Mouse (Mus musculus) forebrain, embryonic 11.5 days (tissue): ENCODE results near the gene Pgap2. TPM values are rescaled to one million over a fixed set of nuclear protein-coding genes. Genes with fewer than 3 reads are reported as not detected.

Source experiments
- ATAC-seq: fragments of 200-750 bp; cut with Nextera tagmentation; replicated peaks from 2 replicates; pipeline ENCODE4 v1.8.0; 2017; ENCODE audit warnings: moderate TSS enrichment; ENCODE audit not compliant: low FRiP score
- DNase-seq: peaks from one replicate; pipeline ENCODE4 v3.0.0-alpha.2; 2017; ENCODE audit warnings: low spot score
- H3K27ac ChIP-seq: fragments of 300-500 bp; sonication (generic); 2 replicates; pipeline ENCODE4 v1.5.1; 2014; ENCODE audit warnings: low read depth, low read length
- H3K27me3 ChIP-seq: fragments of 300-500 bp; sonication (generic); 2 replicates; pipeline ENCODE4 v1.6.1; 2014; ENCODE audit warnings: mild to moderate bottlenecking, low read length, mixed read lengths; ENCODE audit not compliant: control insufficient read depth, insufficient read depth
- H3K36me3 ChIP-seq: fragments of 300-500 bp; sonication (generic); 2 replicates; pipeline ENCODE4 v1.6.1; 2014; ENCODE audit warnings: mild to moderate bottlenecking, low read length, moderate library complexity, mixed read lengths; ENCODE audit not compliant: control insufficient read depth, insufficient read depth
- H3K4me1 ChIP-seq: fragments of 300-500 bp; sonication (generic); replicated peaks from 2 replicates; pipeline ENCODE4 v1.6.1; 2014; ENCODE audit warnings: low read length, mixed read lengths; ENCODE audit not compliant: control insufficient read depth, insufficient read depth
- H3K4me2 ChIP-seq: fragments of 300-500 bp; sonication (generic); 2 replicates; pipeline ENCODE4 v1.6.1; 2014; ENCODE audit warnings: low read depth, mild to moderate bottlenecking, low read length, moderate library complexity, mixed read lengths; ENCODE audit not compliant: severe bottlenecking
- H3K4me3 ChIP-seq: fragments of 300-500 bp; sonication (generic); 2 replicates; pipeline ENCODE4 v1.5.1; 2014; ENCODE audit warnings: low read depth, low read length
- H3K9ac ChIP-seq: fragments of 300-500 bp; sonication (generic); 2 replicates; pipeline ENCODE4 v1.6.1; 2014; ENCODE audit warnings: low read length
- H3K9me3 ChIP-seq: fragments of 300-500 bp; sonication (generic); 2 replicates; pipeline ENCODE4 v1.6.1; 2016; ENCODE audit warnings: low read length, mixed read lengths; ENCODE audit not compliant: control insufficient read depth
- whole genome bisulfite sequencing: fragments of 180-500 bp; shearing (Covaris S2); extraction: QIAGEN DNeasy Blood & Tissue Kit; methylation state at CpG from one replicate; pipeline ENCODE4 v1.1.7; 2014; 5-methylcytosine and 5-hydroxymethylcytosine counted together
- polyA plus RNA-seq: library from polyadenylated mRNA; unstranded; fragments of >200 nt; fragmentation: Nextera tagmentation; extraction: Ambion mirVana; gene quantifications from 2 replicates; pipeline ENCODE4 v1.2.1, GENCODE M21; 2014

Pgap2 gene
- 54.5 and 58.8 TPM in 2 replicates for polyA plus RNA-seq

DNA sequence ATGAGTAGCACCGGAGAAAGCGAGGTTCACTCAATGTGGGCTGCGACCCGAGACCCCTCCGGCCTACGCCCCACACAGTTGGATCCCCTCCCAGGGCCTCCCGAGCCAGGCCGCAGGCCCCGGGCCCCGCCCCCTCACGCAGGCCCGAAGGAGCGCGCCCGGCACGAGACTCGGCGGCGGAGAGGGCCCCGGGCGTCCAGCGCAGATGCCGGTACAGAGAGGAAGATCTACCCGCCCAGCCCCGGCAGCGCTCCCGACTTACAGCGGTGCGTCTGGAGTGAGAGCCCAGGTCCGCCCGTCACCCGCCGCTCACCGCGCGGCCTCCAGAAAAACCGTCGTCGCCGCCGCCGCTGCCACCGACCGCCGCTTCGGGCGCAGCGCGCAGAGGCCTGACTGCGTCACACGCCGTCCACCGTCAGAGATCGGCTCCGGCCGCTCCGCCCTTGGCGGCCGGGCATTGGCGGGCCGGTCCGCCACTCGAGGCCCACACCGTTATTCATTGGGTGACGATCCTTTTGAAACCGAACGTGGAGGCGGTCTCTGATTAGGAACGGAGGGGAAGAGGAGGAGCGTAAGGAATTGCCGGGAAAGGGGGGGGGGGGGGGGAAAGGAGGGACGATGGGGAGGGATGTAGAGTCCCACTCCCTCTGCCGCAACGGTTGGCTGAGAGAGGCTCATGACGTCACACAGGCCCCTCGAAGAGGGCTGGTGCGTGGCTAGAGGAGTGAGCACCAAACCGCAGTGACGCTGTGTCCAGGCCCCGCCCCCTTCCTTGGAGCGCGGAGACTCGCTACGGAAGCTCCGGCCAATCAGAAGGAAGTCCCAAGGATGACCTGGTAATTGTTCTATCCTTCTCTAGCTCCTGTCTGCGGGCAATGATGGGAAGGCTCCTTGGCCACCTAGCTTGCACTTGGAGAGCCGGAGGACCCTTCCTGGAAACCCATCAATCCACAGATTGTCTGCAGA, at the start of gene Pgap2, which contains the start of gene Nup98:
TSS of gene Pgap2 (plus strand) at position 453 of the 966 bp plus-strand sequence.
TSS of gene Nup98 (minus strand) at position 421 of the 966 bp plus-strand sequence.
- Histone ChIP-seq H3K4me2 (peak within 1 kb of the TSS; percentile 80), H3K36me3 (no peaks in the 10 kb centered on the region), H3K27me3 (no peaks in the 10 kb centered on the region), H3K9me3 (no peaks in the 10 kb centered on the region), H3K27ac (peak within 1 kb of the TSS; percentile 76), H3K4me1 (peaks cover 4% of the 10 kb centered on the region; the same call in 1 of the 2 replicates), H3K9ac (peak within 1 kb of the TSS; percentile 82), H3K4me3 (peak within 1 kb of the TSS; percentile 88)
- DNase-seq (peak; percentile 99), ATAC-seq (peak; percentile 98)
- under 1% methylated on average over 87 of the region's 87 CpGs for WGBS

DNA sequence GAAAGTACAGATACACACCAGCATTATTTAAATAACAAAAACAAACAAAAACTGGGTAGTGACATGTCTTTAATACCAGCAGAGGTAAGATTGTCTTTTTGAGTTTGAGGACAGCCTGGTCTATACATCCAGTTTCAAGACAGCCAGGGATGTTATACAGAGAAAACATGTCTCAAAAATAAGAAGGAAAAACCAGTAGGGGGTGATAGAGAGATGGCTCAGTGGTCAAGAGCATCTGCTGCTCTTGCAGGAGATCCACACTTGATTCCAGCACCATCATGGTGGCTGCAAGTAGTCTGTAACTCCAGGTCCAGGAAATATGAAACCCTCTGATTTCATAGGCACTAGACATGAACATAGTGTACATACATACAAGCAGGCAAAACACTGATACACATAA, 39.7 kb upstream of the Pgap2 start:
- H3K9me3 ChIP-seq, result no peaks in the 10 kb centered on the region
- H3K36me3 ChIP-seq, result no peaks in the 10 kb centered on the region; the same call in 1 of the 2 replicates
- H3K27ac ChIP-seq, result no peak overlapping the region
- no peak for ATAC-seq
- no peak overlapping the region for H3K4me3 ChIP-seq
- no peak overlapping the region for H3K4me2 ChIP-seq
- no peaks in the 10 kb centered on the region for H3K27me3 ChIP-seq
- no peak overlapping the region for H3K9ac ChIP-seq
- H3K4me1 ChIP-seq, result no peaks in the 10 kb centered on the region
- no peak for DNase-seq

GRCm38 (mm10) chr7:102183849-102184248, 26.2 kb upstream of the Pgap2 start:
- Histone ChIP-seq H3K4me3 (no peak overlapping the region), H3K4me1 (no peaks in the 10 kb centered on the region), H3K27ac (no peak overlapping the region), H3K9me3 (no peaks in the 10 kb centered on the region), H3K9ac (no peak overlapping the region), H3K36me3 (peaks cover 10% of the 10 kb centered on the region), H3K4me2 (no peak overlapping the region), H3K27me3 (no peaks in the 10 kb centered on the region)
- ATAC-seq (no peak), DNase-seq (no peak)
- WGBS, result 92% methylated on average over 3 of the region's 3 CpGs

GRCm38 (mm10) chr7:102192356-102192755, 17.7 kb upstream of the Pgap2 start:
- WGBS, result 88% methylated on average over 1 of the region's 1 CpGs
- DNase-seq, result no peak
- H3K9ac ChIP-seq, result no peak overlapping the region

DNA sequence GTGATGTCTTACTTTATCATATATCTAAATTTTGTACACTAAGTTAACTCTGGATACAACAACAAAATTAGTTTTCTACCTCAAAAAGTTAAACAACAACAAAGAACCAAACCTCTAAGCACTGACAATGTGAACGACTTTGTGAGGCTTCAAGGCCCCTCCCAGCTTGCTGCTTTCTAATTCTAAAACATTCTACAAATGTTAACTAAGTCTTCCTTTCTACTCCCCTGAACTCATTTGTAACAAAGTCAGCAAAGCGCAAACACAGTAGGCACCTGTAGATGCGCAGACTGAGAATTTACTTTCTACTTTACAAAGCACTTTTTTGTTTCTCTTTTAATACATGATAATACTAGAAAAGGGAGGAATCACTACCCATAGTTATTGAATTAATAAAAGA, 9.4 kb upstream of the Pgap2 start:
- Histone ChIP-seq H3K9ac (no peak overlapping the region), H3K4me2 (no peak overlapping the region), H3K27me3 (no peaks in the 10 kb centered on the region), H3K9me3 (no peaks in the 10 kb centered on the region), H3K27ac (no peak overlapping the region), H3K4me1 (no peaks in the 10 kb centered on the region), H3K36me3 (no peaks in the 10 kb centered on the region), H3K4me3 (no peak overlapping the region)
- DNase-seq (no peak), ATAC-seq (no peak)
- 84% methylated on average over 3 of the region's 3 CpGs for WGBS

More at GRCm38 (mm10) chr7:102192356-102192755, 17.7 kb upstream of the Pgap2 start:
- H3K36me3 ChIP-seq, result no peaks in the 10 kb centered on the region; the same call in 1 of the 2 replicates
- no peaks in the 10 kb centered on the region for H3K4me1 ChIP-seq
- H3K4me2 ChIP-seq, result no peak overlapping the region
- no peaks in the 10 kb centered on the region for H3K27me3 ChIP-seq
- H3K27ac ChIP-seq, result no peak overlapping the region
- H3K9me3 ChIP-seq, result no peaks in the 10 kb centered on the region
- no peak for ATAC-seq
- H3K4me3 ChIP-seq, result no peak overlapping the region

- H3K4me1 ChIP-seq, result no peaks in the 10 kb centered on the region
- H3K4me2 ChIP-seq, result no peak overlapping the region
- H3K27ac ChIP-seq, result no peak overlapping the region
- no peak overlapping the region for H3K9ac ChIP-seq
- no peaks in the 10 kb centered on the region for H3K36me3 ChIP-seq
- H3K27me3 ChIP-seq, result no peaks in the 10 kb centered on the region
- DNase-seq, result no peak
- no peak overlapping the region for H3K4me3 ChIP-seq
- no peaks in the 10 kb centered on the region for H3K9me3 ChIP-seq
- no peak for ATAC-seq
Observed at GRCm38 (mm10) chr7:102200996-102201785, 8.8 kb upstream of the Pgap2 start.

- 94% methylated on average over 3 of the region's 3 CpGs for WGBS
- ATAC-seq (no peak), DNase-seq (no peak)
Observed at GRCm38 (mm10) chr7:102204296-102204857, 5.6 kb upstream of the Pgap2 start.

DNA sequence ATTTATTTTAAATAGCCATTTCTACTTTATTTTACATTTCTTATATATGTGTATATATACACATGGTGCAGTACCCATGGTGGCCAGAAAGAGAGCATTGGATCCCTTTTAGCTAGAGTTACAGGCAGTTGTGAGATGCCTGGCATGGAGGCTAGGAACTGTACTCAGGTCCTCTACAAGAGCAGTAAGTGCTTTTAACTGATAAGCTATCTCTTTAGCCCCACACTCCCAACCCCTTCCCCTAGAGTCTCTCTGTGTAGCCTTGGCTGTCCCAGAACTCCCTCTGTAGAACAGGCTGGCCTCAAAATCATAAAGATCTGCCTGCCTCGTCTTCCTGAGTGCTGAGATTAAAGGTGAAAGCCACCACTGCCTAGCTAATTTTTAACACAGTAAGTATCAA, 4.4 kb upstream of the Pgap2 start:
- no peaks in the 10 kb centered on the region for H3K27me3 ChIP-seq
- ATAC-seq (no peak), DNase-seq (no peak)

More at GRCm38 (mm10) chr7:102204296-102204857, 5.6 kb upstream of the Pgap2 start:
- Histone ChIP-seq H3K4me1 (peaks cover 4% of the 10 kb centered on the region; the same call in 1 of the 2 replicates), H3K27ac (no peak overlapping the region), H3K4me3 (no peak overlapping the region), H3K36me3 (no peaks in the 10 kb centered on the region), H3K9me3 (no peaks in the 10 kb centered on the region), H3K27me3 (no peaks in the 10 kb centered on the region), H3K4me2 (no peak overlapping the region), H3K9ac (no peak overlapping the region)

More for the DNA sequence above, 4.4 kb upstream of the Pgap2 start:
- no peak overlapping the region for H3K9ac ChIP-seq
- H3K36me3 ChIP-seq, result no peaks in the 10 kb centered on the region
- H3K4me1 ChIP-seq, result peaks cover 4% of the 10 kb centered on the region; the same call in 1 of the 2 replicates
- no peaks in the 10 kb centered on the region for H3K9me3 ChIP-seq
- no peak overlapping the region for H3K4me2 ChIP-seq
- H3K27ac ChIP-seq, result no peak overlapping the region
- 90% methylated on average over 1 of the region's 1 CpGs for WGBS
- no peak overlapping the region for H3K4me3 ChIP-seq
